Mouse (Mus musculus): ENCODE measurements around the gene Chchd5. TPM values are rescaled to one million over a fixed set of nuclear protein-coding genes. Genes with fewer than 3 reads are reported as not detected.
A peak's percentile ranks its signal among the peaks of the same experiment; 100 is the strongest.

Chchd5 gene
- total RNA-seq, 2 experiments from 2014 or later = 9.1 to 10.2 TPM

DNA sequence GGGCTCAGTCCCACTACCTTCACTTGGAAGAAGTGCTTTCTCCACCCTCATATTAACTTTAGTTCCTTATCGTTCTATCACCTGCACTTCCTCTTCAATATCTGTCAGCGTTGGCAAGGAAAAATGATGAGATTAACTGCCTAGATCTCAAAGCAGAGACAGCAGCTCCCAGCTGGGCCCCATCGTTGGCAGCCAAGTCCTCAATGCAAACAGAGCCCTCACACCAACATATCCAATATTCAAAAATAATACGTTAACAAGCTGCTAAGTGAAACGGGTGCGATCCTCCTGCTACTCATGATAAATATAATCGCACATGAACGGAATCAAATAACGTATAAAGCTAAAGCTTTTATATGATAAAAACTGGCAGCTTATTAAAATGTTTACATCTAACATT is 21.6 kb downstream of the Chchd5 start:
- no peak for DNase-seq

- no peak for DNase-seq
Measured at GRCm38 (mm10) chr2:129152751-129153150, 23.3 kb downstream of the Chchd5 start.

- DNase-seq = no peak
Measured at GRCm38 (mm10) chr2:129164815-129165214, 35.3 kb downstream of the Chchd5 start.

DNA sequence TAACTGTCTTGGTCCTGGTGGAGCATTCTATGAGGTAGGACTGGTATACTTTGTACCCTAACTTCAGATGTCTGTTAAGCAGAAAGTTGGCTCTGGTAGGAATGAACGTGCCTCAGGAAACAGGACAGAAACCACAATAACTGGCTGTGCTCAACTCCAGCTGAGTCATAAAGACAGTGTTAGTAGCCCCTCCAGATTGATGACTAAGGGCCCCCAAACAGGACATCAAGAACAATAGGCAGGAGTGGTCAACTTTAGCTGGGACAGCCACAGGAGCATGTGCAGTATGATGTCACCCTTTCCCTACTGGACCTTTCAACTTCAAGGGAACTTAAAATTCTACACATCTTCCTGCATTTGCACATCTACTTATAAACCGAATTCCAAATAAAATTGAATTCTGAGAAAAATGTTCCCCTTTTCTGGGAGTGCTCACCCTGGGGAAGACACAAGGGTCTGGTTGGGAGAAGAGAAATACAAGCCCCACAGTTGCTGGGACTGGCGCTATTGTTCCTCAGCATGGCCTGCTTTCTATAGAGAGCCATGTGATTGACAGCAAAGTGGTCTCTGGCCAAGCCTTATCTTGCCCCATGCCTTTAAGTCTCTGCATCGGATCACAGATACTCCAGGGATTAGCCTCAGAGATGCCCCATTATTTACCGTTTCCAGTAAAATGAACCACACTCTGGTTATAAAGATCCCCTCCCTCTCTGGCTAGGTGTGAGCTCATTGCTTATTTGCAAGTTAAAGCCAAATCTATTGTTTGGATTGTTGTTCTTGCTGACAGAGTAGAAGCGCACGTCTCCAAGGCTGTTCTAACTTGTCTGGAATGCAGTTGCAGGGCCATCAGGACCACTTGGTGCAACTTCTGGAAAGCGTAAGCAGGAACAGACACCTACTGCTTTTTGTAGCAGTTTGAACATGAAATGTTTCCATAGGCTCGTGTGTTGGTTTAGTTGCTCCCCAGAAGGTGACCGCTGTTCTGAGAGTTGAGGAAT is 37.3 kb downstream of the Chchd5 start:
- no peak for DNase-seq

DNA sequence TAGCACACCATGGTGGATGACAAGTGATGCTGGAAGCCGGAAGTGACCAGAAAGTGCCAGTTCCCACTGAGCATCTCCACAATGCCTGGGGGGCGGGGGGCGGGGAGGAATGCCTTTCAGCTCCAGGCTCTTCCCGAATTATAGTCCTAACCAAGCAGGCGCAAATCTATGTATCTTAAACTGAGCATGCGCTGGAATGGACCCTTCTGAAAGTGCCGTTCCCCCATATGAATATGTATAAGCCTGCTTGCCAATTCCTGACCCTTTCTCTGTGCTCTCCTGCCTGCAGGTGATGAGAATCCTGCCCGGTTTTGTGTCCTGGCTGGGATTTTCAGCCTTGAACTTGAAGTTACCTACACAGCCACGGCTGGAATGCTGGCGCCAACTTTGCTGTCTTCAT is 43.9 kb downstream of the Chchd5 start:
- DNase-seq = no peak

- peak; percentile 23 for DNase-seq
Measured at GRCm38 (mm10) chr2:129174474-129174873, 45.0 kb downstream of the Chchd5 start.

DNA sequence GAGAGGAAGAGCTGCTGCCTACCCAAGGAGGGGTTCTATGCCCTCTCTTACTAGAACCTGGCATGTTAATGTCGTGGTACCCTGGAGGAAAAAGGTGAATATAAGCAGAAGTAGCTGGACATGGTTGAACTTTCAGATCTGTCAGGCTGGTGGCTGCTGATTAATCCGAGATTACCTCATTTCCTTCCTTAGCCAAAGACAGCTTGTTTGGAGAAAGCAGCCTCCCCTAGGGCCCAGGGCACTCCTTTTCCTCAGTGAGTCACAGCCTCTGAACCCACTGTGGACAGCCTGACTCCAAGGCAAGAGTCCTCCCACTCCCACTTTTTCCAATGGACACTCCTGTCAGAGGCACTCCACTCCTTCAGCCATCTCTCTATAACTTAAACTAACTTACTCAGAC is 46.1 kb downstream of the Chchd5 start:
- DNase-seq = no peak

DNA sequence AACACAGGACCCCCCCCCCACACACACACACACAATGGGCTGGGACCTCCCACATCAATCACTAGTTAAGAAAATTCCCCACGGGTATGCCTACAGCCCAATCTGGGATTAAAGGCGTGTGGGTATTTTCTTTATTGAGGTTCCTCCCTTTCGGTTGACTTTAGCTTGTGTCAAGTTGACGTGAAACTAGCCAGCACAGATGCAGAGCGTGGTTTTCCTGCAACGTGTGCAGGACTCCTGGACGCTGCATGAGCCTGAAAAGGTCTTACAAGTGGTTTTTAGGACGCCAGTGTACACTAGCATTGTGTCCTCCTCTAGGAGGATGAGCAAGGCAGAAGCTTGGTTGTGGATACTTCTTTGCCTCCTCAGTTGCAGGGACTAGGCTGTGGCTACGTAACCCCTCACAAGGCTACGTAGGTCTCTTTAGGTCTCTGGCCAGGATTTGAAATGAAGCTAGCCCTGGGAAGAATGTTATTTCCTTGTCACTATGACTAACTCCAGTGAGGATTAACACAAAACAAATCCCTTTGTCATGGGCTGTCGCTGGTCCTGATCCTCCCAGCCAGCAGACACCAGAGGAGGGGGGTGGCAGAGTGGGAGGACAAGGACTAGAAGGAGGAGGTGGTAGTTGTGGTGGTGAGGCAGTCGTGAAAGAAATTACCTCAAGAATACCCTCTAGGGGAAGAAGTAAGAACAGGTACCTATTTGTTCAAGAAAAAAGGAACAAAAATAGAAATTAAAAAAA is 47.3 kb downstream of the Chchd5 start:
- no peak for DNase-seq

- no peak for DNase-seq
Measured at GRCm38 (mm10) chr2:129177661-129178060, 48.2 kb downstream of the Chchd5 start.

DNA sequence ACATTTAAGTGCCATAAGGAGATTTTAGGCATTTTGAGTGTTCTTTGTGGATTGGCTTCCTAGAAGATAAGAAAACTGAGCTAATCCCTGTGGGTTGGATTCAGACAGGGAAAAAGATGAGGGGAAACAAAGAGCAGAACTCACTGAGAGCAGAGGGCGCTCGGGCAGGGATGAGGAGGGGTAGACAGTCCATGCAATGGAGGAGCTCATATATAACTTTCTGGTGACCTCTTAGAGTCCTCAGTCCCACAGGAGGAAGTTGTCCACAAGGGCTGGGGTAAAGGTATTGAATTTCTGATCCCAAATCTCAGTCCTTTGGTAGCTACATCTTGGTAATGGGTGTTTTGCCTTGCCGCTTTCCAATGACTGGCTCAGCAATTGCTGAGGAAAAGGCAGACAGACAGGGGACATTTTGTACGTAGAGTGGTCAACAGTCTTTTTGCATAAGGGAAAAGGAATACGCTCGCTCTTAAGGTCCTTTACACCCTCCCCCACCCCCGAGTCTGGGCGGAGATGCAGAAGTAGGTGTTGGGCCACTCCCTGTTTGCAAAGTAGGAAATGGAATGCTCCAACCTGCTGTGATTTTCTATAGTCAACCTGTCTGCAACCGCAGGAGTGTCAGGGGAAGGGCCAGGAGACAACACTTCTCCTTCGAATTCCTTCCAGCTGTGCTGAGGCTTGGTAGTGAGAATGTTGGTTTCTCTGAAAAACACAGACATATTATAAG is 48.8 kb downstream of the Chchd5 start:
- DNase-seq = no peak

GRCm38 (mm10) chr2:129179946-129180853 is 50.7 kb downstream of the Chchd5 start:
- DNase-seq = no peak

DNA sequence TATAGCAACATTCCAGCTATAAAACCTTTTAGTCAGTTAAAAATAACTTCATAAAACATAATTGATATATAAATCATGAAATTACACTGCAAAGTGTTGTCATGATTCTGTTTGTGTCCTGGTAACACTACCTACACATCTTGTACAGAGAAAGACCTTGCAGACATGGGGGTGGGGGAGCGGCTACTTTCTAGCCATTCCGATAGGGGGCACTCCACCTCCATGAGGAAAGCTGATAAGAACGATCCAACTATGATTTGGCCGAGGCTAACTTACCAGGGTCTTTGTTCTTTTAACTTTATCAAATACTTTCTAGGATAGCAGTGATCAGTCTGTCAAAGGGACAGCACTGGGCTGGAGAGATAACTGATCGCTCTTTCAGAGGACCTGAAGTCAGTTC is 52.0 kb downstream of the Chchd5 start:
- DNase-seq = no peak

- DNase-seq = no peak
Measured at GRCm38 (mm10) chr2:129182412-129182811, 52.9 kb downstream of the Chchd5 start.

- peak; percentile 16 for DNase-seq
Measured at GRCm38 (mm10) chr2:129183561-129184031, 54.1 kb downstream of the Chchd5 start.

Other genes with a start within 250 kb of the Chchd5 start
- gene Zc3h8, start 185.6 kb upstream of the Chchd5 start, total RNA-seq (2021) = 1 to 10 TPM; 5.7 to 5.9 TPM
- 1 to 10 TPM; 8.3 to 8.9 TPM for gene Zc3h6, start 162.3 kb upstream of the Chchd5 start, total RNA-seq (2021)
- gene Gm10762, start 162.0 kb upstream of the Chchd5 start, total RNA-seq (2021) = 10 to 100 TPM; 11.2 to 15.6 TPM
- gene Vinac1, start 81.5 kb upstream of the Chchd5 start, total RNA-seq (2021) = under 1 TPM in 1 of 2 experiments, not detected in 1; 0.07 TPM
- gene Ttl, start 63.8 kb upstream of the Chchd5 start, total RNA-seq (2021) = 10 to 100 TPM in 1 of 2 experiments, 1 to 10 TPM in 1; 8.9 to 11.2 TPM
- 10 to 100 TPM; 10.4 to 15.1 TPM for gene Polr1b, start 28.7 kb upstream of the Chchd5 start, total RNA-seq (2021)
- 10 to 100 TPM in 1 of 2 experiments, 1 to 10 TPM in 1; 6.9 to 13.4 TPM for gene Slc20a1, start 69.1 kb downstream of the Chchd5 start, total RNA-seq (2021)
- 1 to 10 TPM; 6.5 to 8.2 TPM for gene Ckap2l, start 167.5 kb downstream of the Chchd5 start, total RNA-seq (2021)
- gene Il1a, start 180.3 kb downstream of the Chchd5 start, total RNA-seq (2021) = not detected
- gene Il1b, start 241.4 kb downstream of the Chchd5 start, total RNA-seq (2021) = under 1 TPM; 0.28 to 0.84 TPM